Mouse (Mus musculus) heart, embryonic 14.5 days (tissue): ENCODE data around the gene Suz12. TPM values are rescaled to one million over a fixed set of nuclear protein-coding genes. Genes with fewer than 3 reads are reported as not detected.
A peak's percentile ranks its signal among the peaks of the same experiment; 100 is the strongest.

ENCODE experiments used
- ATAC-seq: fragments of 200-750 bp; cut with Nextera tagmentation; 2 replicates; pipeline ENCODE4 v1.8.0; 2017; ENCODE audit warnings: low read depth, moderate TSS enrichment; ENCODE audit not compliant: insufficient number of reproducible peaks, insufficient read depth, low FRiP score
- H3K27ac ChIP-seq, 2 experiments: fragments of 200-500 bp in 1 of 2; fragments of 300-500 bp in 1 of 2; sonication (generic) in 1 of 2; replicated peaks in 1 of 2; 2 replicates each; pipeline ENCODE4 v1.5.1; 2012 to 2014; ENCODE audit warnings: low read depth in 2 of 2, low read length in 2 of 2, control low read depth in 1 of 2, mild to moderate bottlenecking in 1 of 2, mixed read lengths in 1 of 2; ENCODE audit not compliant: control insufficient read depth in 1 of 2, insufficient read depth in 1 of 2
- H3K27me3 ChIP-seq: fragments of 300-500 bp; sonication (generic); 2 replicates; pipeline ENCODE4 v1.6.1; 2014; ENCODE audit warnings: mild to moderate bottlenecking, low read length, control low read depth; ENCODE audit not compliant: control insufficient read depth, insufficient read depth
- H3K36me3 ChIP-seq: fragments of 300-500 bp; sonication (generic); 2 replicates; pipeline ENCODE4 v1.6.1; 2014; ENCODE audit warnings: mild to moderate bottlenecking, control low read depth, low read length, mixed read lengths; ENCODE audit not compliant: control insufficient read depth, insufficient read depth
- H3K4me1 ChIP-seq, 2 experiments: fragments of 200-500 bp in 1 of 2; fragments of 300-500 bp in 1 of 2; sonication (generic) in 1 of 2; 2 replicates each; pipeline ENCODE4 v1.6.1; 2012 to 2014; ENCODE audit warnings: low read length in 2 of 2, control low read depth in 1 of 2, mixed read lengths in 1 of 2; ENCODE audit not compliant: control insufficient read depth in 2 of 2, insufficient read depth in 2 of 2
- H3K4me2 ChIP-seq: fragments of 300-500 bp; sonication (generic); 2 replicates; pipeline ENCODE4 v1.6.1; 2014; ENCODE audit warnings: mild to moderate bottlenecking, low read length
- H3K4me3 ChIP-seq, 2 experiments: fragments of 200-500 bp in 1 of 2; fragments of 300-500 bp in 1 of 2; sonication (generic) in 1 of 2; 2 replicates each; pipeline ENCODE4 v1.5.1; 2012 to 2014; ENCODE audit warnings: low read length in 2 of 2, mild to moderate bottlenecking in 2 of 2, control low read depth in 1 of 2, low read depth in 1 of 2, moderate library complexity in 1 of 2; ENCODE audit not compliant: control insufficient read depth in 1 of 2, insufficient read depth in 1 of 2
- H3K9ac ChIP-seq: fragments of 300-500 bp; sonication (generic); 2 replicates; pipeline ENCODE4 v1.6.1; 2014; ENCODE audit warnings: mild to moderate bottlenecking, low read length
- H3K9me3 ChIP-seq: fragments of 300-500 bp; sonication (generic); 2 replicates; pipeline ENCODE4 v1.6.1; 2016; ENCODE audit warnings: low read length, control low read depth; ENCODE audit not compliant: control insufficient read depth
- WGBS: fragments of 180-500 bp; shearing (Covaris S2); extraction: QIAGEN DNeasy Blood & Tissue Kit; methylation state at CpG from one replicate; pipeline ENCODE4 v1.1.7; 2014; 5-methylcytosine and 5-hydroxymethylcytosine counted together
- polyA plus RNA-seq: library from polyadenylated mRNA; unstranded; fragments of >200 nt; fragmentation: Nextera tagmentation; extraction: Ambion mirVana; gene quantifications from 2 replicates; pipeline ENCODE4 v1.2.1, GENCODE M21; 2014

Gene Suz12
- 20.8 TPM in 2 replicates for polyA plus RNA-seq

DNA sequence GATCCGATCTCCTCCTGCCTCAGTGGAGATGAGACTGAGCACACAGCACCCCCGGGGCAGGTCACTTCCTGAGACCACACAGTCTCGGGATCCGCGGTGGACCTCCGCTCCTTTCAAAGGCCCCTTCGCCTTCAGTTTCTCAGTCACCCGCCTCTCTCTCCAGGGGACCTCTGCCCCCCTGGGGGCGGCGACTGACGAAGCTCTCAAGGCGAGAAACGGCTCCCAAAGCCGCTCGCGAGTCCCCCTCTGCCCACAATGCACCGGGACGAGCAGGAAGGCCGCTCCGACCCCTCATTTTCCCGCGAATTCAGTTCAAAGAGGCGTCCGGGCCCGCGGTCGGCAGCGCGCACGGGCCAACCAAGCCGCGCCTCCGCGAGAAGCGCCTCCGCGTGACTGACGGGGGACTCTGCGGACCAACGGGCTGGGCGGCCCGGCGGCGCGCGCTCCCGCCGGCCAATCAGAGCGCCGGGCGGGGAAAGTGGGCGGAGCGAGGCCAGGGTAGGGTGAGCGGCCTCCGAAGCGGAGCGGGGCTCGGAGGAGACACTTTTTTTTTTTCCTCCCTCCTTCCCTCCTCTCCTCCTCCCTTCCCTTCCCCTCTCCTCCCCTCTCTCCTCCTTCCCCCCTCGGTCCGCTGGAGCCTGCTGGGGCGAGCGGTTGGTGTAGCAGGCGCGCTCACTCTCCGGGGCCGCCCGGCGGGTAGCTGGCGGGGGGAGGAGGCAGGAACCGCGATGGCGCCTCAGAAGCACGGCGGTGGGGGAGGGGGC lies at the start of gene Suz12:
Gene Suz12, plus strand, starts transcription at position 515 of the 764 bp plus-strand sequence.
- Histone ChIP-seq H3K27me3 (no peaks in the 10 kb centered on the region), H3K27ac (peak within 1 kb of the TSS; percentile 97 to 100), H3K4me1 (peaks cover 0 to 4% of the 10 kb centered on the region in 2 experiments; a peak in 2 of 4 replicates), H3K9me3 (no peaks in the 10 kb centered on the region), H3K4me3 (peak within 1 kb of the TSS; percentile 79 to 88), H3K4me2 (peak within 1 kb of the TSS; percentile 84), H3K36me3 (peaks cover 21% of the 10 kb centered on the region), H3K9ac (peak within 1 kb of the TSS; percentile 96)
- peak; percentile 97 for ATAC-seq
- 0% methylated on average over 58 of the region's 74 CpGs for WGBS

DNA sequence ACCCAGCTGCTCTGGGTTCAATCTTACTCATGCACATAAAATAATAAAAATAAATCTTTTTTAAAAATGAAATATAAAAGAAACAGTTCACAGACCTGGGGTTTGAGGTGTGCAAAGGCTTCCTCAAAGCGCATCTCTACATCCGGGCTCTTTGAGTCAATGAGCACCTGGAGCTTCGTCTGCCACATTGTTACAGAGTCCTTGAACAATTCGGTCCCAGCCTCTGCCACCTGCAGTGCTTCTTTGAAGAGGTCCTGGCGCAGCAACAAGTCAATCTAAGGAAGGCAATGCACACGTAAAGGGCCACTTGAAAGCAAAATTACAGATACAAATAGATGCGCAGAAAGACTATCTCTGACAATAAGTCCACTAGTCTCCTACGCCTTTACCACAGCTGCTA lies 49.8 kb upstream of the Suz12 start:
- no peak for ATAC-seq
- no peaks in the 10 kb centered on the region for H3K27me3 ChIP-seq
- 93% methylated on average over 8 of the region's 8 CpGs for WGBS

GRCm38 (mm10) chr11:79943601-79944000 lies 49.3 kb upstream of the Suz12 start:
- no peaks in the 10 kb centered on the region for H3K27me3 ChIP-seq
- no peak overlapping the region for H3K4me3 ChIP-seq
- 77% methylated on average over 7 of the region's 7 CpGs for WGBS
- H3K9me3 ChIP-seq: no peaks in the 10 kb centered on the region
- ATAC-seq: no peak
- peaks cover 98% of the 10 kb centered on the region for H3K36me3 ChIP-seq
- H3K27ac ChIP-seq: no peak overlapping the region
- no peak overlapping the region for H3K9ac ChIP-seq
- no peaks in the 10 kb centered on the region for H3K4me1 ChIP-seq
- no peak overlapping the region for H3K4me2 ChIP-seq

More for the DNA sequence above, 49.8 kb upstream of the Suz12 start:
- Histone ChIP-seq H3K4me2 (no peak overlapping the region), H3K4me3 (no peak overlapping the region), H3K9me3 (no peaks in the 10 kb centered on the region), H3K4me1 (no peaks in the 10 kb centered on the region), H3K36me3 (peaks cover 98% of the 10 kb centered on the region), H3K27ac (no peak overlapping the region), H3K9ac (no peak overlapping the region)

DNA sequence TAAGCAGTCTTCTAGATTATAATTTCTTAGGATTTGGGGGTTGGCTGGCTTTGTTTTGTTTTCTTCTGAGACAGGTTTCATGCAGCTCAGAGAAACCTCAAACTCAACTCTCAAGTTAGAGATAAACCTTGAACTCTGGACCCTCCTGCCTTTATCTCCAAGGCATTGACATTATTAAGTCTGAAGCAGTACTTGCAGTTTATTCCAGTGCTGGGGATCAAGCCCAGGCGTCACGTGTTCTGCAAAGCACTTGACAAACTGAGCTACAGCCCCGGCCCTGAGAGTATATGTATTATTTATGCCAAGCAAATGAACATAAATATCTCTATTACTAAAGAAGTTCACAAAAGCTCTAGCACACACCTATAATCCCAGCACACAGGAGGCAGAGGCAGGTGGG lies 45.6 kb upstream of the Suz12 start:
- WGBS: 90% methylated on average over 3 of the region's 3 CpGs
- Histone ChIP-seq H3K9ac (no peak overlapping the region), H3K27me3 (no peaks in the 10 kb centered on the region), H3K4me1 (no peaks in the 10 kb centered on the region), H3K4me2 (no peak overlapping the region), H3K4me3 (no peak overlapping the region), H3K36me3 (peaks cover 95% of the 10 kb centered on the region), H3K27ac (no peak overlapping the region), H3K9me3 (no peaks in the 10 kb centered on the region)
- no peak for ATAC-seq

GRCm38 (mm10) chr11:79961346-79962124 lies 31.4 kb upstream of the Suz12 start:
- Histone ChIP-seq H3K9me3 (no peaks in the 10 kb centered on the region), H3K27me3 (no peaks in the 10 kb centered on the region), H3K9ac (peak overlapping the region; percentile 83), H3K27ac (peak overlapping the region; percentile 70 to 77; a peak in 3 of 4 replicates), H3K4me3 (peak overlapping the region; percentile 79 to 98), H3K4me2 (peak overlapping the region; percentile 85), H3K4me1 (peaks cover 2 to 7% of the 10 kb centered on the region in 2 experiments; a peak in 3 of 4 replicates), H3K36me3 (peaks cover 37% of the 10 kb centered on the region)
- 7% methylated on average over 27 of the region's 27 CpGs for WGBS
- no peak for ATAC-seq

DNA sequence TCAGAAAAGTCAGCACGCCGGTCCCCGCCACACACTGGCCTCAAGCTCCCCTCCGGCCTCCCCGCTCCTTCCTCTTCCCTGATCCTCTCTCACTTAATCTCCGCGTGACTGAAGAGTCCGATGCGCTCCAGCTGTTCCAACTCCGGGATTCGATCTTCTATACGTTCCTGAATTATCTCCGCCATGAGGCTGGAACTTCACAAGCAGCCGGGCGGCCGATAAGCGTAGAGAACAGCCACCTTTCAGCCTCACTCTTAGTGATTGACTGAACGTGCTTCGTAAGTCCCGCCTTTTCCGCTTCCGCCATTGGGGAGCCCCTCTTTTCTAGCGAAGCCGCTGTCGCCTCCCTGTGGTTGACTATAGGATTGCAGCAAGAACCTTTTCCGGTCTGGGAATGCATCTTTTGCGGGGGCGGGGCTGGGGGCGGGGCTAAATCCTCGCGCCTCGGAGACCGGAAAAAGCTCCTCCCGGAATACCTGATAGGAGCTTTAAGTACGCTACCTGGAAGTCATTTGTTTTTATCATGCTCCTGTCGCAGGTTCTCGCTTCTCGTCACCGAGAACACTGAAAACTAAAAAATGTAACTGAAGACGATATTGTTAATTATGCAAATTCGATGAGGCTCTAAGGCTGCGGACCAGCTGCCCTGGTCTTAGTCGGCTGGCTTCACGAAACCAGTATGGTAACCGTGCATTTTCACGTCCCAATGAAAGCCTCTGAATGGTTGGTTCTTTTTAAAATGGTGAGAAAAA lies 30.6 kb upstream of the Suz12 start, which contains the start of gene Utp6:
Gene Utp6, minus strand, starts transcription at position 266 of the 752 bp plus-strand sequence.
- H3K4me2 ChIP-seq: peak within 1 kb of the TSS; percentile 85
- peak; percentile 85 for ATAC-seq
- peak within 1 kb of the TSS; percentile 83 for H3K9ac ChIP-seq
- H3K36me3 ChIP-seq: peaks cover 30% of the 10 kb centered on the region
- peak within 1 kb of the TSS; percentile 79 to 98 for H3K4me3 ChIP-seq
- no peaks in the 10 kb centered on the region for H3K9me3 ChIP-seq
- peak within 1 kb of the TSS; percentile 70 to 77; a peak in 3 of 4 replicates for H3K27ac ChIP-seq
- 1% methylated on average over 46 of the region's 46 CpGs for WGBS
- peaks cover 2 to 7% of the 10 kb centered on the region in 2 experiments; a peak in 3 of 4 replicates for H3K4me1 ChIP-seq
- no peaks in the 10 kb centered on the region for H3K27me3 ChIP-seq

- H3K4me3 ChIP-seq: peak overlapping the region; percentile 53 to 79
- WGBS: 6% methylated on average over 9 of the region's 9 CpGs
- no peak for ATAC-seq
- peaks cover 2 to 7% of the 10 kb centered on the region in 2 experiments; a peak in 3 of 4 replicates for H3K4me1 ChIP-seq
- peak overlapping the region; percentile 79 for H3K4me2 ChIP-seq
- peaks cover 24% of the 10 kb centered on the region for H3K36me3 ChIP-seq
- peak overlapping the region; percentile 71 for H3K9ac ChIP-seq
- H3K27me3 ChIP-seq: no peaks in the 10 kb centered on the region
- no peak overlapping the region for H3K27ac ChIP-seq
- no peaks in the 10 kb centered on the region for H3K9me3 ChIP-seq
Observed at GRCm38 (mm10) chr11:79962877-79963183, 30.1 kb upstream of the Suz12 start.
